Mouse (Mus musculus): ENCODE results near the gene Cryab. TPM values are rescaled to one million over a fixed set of nuclear protein-coding genes. Genes with fewer than 3 reads are reported as not detected.

The Cryab gene
- total RNA-seq, 2 experiments from 2014 or later: 153 to 161 TPM

DNA sequence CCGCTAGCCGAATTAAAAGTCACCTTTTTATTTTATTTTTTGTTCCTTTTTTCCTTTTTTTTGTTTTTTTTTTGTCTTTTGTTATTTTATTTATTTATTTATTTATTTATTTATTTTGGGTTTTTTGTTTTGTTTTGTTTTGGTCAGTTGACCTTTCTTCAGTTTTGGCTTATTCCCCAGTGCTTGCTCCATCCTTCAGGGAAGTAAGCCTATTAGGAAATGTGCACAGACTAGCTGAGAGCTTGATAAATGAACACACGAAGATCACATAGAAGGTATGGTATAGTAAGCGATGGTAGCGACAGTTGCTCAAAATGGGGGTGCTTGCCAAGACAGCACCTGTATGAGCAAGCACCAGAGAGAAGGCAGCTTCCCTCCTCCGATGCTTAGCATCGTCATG is 46.5 kb downstream of the Cryab start:
- no peak for DNase-seq

DNA sequence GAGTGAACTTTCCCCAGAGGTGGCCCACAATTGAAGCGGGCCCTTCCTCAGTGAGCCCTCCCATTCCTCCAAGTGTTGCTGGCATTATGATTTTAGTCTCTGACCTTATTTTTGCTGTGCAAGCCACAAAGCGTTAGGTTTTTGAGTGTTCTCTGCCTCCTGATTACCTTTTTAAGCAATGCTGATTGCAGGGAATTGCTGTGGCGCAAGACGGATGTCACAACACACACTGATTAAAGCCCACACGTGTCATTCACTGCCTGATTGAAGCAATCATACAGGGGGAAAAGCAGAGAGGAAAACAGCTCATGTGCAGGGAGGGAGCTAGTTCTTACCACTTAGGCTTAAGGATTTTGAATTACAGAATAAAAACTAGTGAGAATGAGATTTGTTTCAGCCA is 47.2 kb downstream of the Cryab start:
- no peak for DNase-seq

DNA sequence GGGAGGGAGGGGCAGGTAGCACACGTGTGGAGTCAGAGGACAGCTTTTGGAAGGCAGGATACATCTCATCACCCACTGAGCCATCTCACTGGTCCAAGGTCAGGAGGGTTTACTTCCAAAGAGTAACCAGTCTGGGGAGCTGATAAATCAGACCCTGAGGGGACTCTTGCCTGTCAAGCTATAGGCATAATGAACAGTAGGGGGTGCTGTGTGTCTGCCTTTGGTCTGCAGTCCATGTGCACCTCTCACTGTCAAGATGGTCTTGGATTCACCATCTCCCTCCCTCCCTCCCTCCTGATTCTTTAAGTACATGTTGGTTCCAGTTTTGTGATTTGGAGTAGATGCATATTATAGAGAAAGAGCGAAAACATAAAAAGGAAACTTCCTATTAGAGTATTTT is 49.9 kb downstream of the Cryab start:
- DNase-seq: peak in 1 of 2 experiments; percentile 23

DNA sequence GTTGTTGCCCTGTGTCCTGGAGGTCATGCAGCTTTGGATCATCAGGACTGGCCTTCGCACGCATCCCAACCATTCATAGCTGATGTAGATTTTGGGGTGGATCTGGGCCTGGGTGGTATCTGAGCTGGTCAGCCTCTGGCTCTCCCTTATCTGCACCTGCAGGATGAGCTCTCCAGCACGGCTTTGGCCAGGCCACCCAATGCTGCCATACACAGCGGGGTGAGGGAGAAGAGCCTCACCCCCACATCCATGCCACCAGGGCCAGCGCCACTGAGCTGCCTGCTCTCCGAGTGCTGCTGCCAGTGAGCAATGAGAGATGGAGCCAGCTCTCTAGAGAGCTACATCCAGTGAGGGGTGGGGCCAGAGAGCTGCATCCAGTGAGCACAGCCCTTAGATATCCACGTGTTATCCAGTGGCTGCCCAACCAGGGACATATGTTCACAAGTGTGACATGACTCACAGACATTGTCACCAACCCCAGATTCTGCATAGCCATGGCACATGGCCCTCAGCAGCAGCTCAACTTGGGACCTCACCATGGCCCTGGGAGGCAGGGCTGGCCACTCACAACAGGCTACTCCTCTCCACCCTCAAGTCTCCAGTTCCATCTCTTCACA is 52.0 kb downstream of the Cryab start:
- no peak for DNase-seq

Other genes starting within 250 kb of the Cryab start
- 10 to 100 TPM; 34.4 to 39.3 TPM for gene Pts, start 222.6 kb upstream of the Cryab start, total RNA-seq (2021)
- gene Il18, start 196.5 kb upstream of the Cryab start, total RNA-seq (2021): 10 to 100 TPM; 24.4 to 26.7 TPM
- gene Bco2, start 196.1 kb upstream of the Cryab start, total RNA-seq (2021): 1 to 10 TPM; 2.7 to 4.0 TPM
- not detected for gene Tex12, start 190.0 kb upstream of the Cryab start, total RNA-seq (2021)
- 100 to 1,000 TPM; 114 to 116 TPM for gene Sdhd, start 147.5 kb upstream of the Cryab start, total RNA-seq (2021)
- 100 to 1,000 TPM; 238 to 241 TPM for gene Timm8b, start 147.4 kb upstream of the Cryab start, total RNA-seq (2021)
- 1 to 10 TPM; 2.2 to 3.0 TPM for gene Pih1d2, start 134.0 kb upstream of the Cryab start, total RNA-seq (2021)
- gene Nkapd1, start 133.9 kb upstream of the Cryab start, total RNA-seq (2021): 10 to 100 TPM; 18.3 to 22.7 TPM
- gene Dlat, start 91.5 kb upstream of the Cryab start, total RNA-seq (2021): 100 to 1,000 TPM; 134 to 144 TPM
- 10 to 100 TPM; 83.8 to 97.1 TPM for gene Dixdc1, start 11.8 kb upstream of the Cryab start, total RNA-seq (2021)
- 1 to 10 TPM in 1 of 2 experiments, under 1 TPM in 1; 0.67 to 1.6 TPM for gene 2310030G06Rik, start 4.8 kb upstream of the Cryab start, total RNA-seq (2021)
- gene Hspb2, start 1.0 kb downstream of the Cryab start, total RNA-seq (2021): 1 to 10 TPM in 1 of 2 experiments, under 1 TPM in 1; 0.95 to 1.2 TPM
- gene Fdxacb1, start 16.9 kb downstream of the Cryab start, total RNA-seq (2021): 1 to 10 TPM; 5.4 to 6.4 TPM
- 10 to 100 TPM; 27.3 to 31.9 TPM for gene Alg9, start 23.7 kb downstream of the Cryab start, total RNA-seq (2021)
- gene 1110032A03Rik, start 24.2 kb downstream of the Cryab start, total RNA-seq (2021): 10 to 100 TPM; 24.3 to 29.0 TPM
- gene Ppp2r1b, start 94.0 kb downstream of the Cryab start, total RNA-seq (2021): 10 to 100 TPM; 17.4 to 18.5 TPM

Data from layer of hippocampus, postnatal 36 days (tissue).